Comparison of ENCODE assay signal across 8 mouse cellular contexts in genomic region chr11:98804605-98805004, GRCm38 (mm10). TPM values are rescaled to one million over a fixed set of nuclear protein-coding genes. Genes with fewer than 3 reads are reported as not detected.
DNase-seq lines count a peak whose midpoint lies in the region; ATAC-seq lines count a peak whose summit lies in the region.

Casc3 (plus strand) TSS chr11:98804905.

- H3K9me3 ChIP-seq in kidney, embryonic 15.5 days (replicated peaks), result no peaks in the 10 kb centered on the region
- H3K9me3 ChIP-seq in intestine, embryonic 14.5 days (ENCODE audit: control insufficient read depth, low read length), result no peaks in the 10 kb centered on the region

- peaks cover 91% of the 10 kb centered on the region for H3K36me3 ChIP-seq in kidney, embryonic 15.5 days
- peaks cover 88% of the 10 kb centered on the region for H3K36me3 ChIP-seq in intestine, embryonic 14.5 days (ENCODE audit: control insufficient read depth, insufficient read depth, low read length)

- no peak within 1 kb of the TSS for H3K9ac ChIP-seq in kidney, embryonic 15.5 days
- H3K9ac ChIP-seq in intestine, embryonic 14.5 days (ENCODE audit: low read length), result no peak within 1 kb of the TSS

- no peaks in the 10 kb centered on the region for H3K27me3 ChIP-seq in kidney, embryonic 15.5 days
- no peaks in the 10 kb centered on the region for H3K27me3 ChIP-seq in intestine, embryonic 14.5 days (replicated peaks; ENCODE audit: control insufficient read depth, insufficient read depth, low read length)

- ATAC-seq in kidney, embryonic 15.5 days (replicated peaks; ENCODE audit: low FRiP score), result no peak
- ATAC-seq in intestine, embryonic 14.5 days (replicated peaks; ENCODE audit: low FRiP score, low TSS enrichment, low read depth), result no peak
- no peak for ATAC-seq in megakaryocyte progenitor cell, adult 5-6 weeks (replicated peaks; ENCODE audit: poor library complexity)

- no peak within 1 kb of the TSS for H3K4me3 ChIP-seq in kidney, embryonic 15.5 days (replicated peaks)
- H3K4me3 ChIP-seq in intestine, embryonic 14.5 days (ENCODE audit: low read depth, low read length), result no peak within 1 kb of the TSS

- no peak within 1 kb of the TSS for H3K4me2 ChIP-seq in kidney, embryonic 15.5 days
- no peak within 1 kb of the TSS for H3K4me2 ChIP-seq in intestine, embryonic 14.5 days (ENCODE audit: low read length)

- H3K4me1 ChIP-seq in kidney, embryonic 15.5 days, result 0 out of 2 replicates have a peak, but pooled peaks cover 17% of the 10 kb centered on the region
- peaks cover 8% of the 10 kb centered on the region; the same call in 1 of the 2 replicates for H3K4me1 ChIP-seq in intestine, embryonic 14.5 days (replicated peaks; ENCODE audit: control insufficient read depth, insufficient read depth, low read length)

- 89% methylated on average over 5 of the region's 5 CpGs for WGBS in kidney, embryonic 15.5 days
- whole genome bisulfite sequencing in intestine, embryonic 14.5 days, result 96% methylated on average over 5 of the region's 5 CpGs

- intact Hi-C loops in gastrocnemius, postnatal 14 days (cut with DNase I; ENCODE audit: low total_unique reads), result no loop called here

- no peak for DNase-seq in kidney, adult 11 months
- DNase-seq in adrenal gland, postnatal 14 days, result no peak
- DNase-seq in gastrocnemius, postnatal 14 days, result no peak
- DNase-seq in intestine, embryonic 14.5 days (ENCODE audit: low spot score), result no peak
- no peak for DNase-seq in right cerebral cortex, adult 18-20 months
- no peak for DNase-seq in thymus, postnatal 36 days

- no peak within 1 kb of the TSS for H3K27ac ChIP-seq in kidney, embryonic 15.5 days
- H3K27ac ChIP-seq in intestine, embryonic 14.5 days (ENCODE audit: low read depth), result no peak within 1 kb of the TSS

RNA-seq across cellular contexts. Expression of gene Casc3, which starts in this region (rescaled TPM):
- polyA plus RNA-seq in kidney, embryonic 15.5 days (2015; fragmentation: Nextera tagmentation; extraction: Ambion mirVana), result 40.6 and 40.8 TPM in 2 replicates
- total RNA-seq in adrenal gland, postnatal 14 days (2021), result 37.8 and 38.8 TPM in 2 replicates
- 10 to 100 TPM; 20.1 to 21.5 TPM for total RNA-seq in gastrocnemius, postnatal 14 days (2021)
- 34.5 and 37.3 TPM in 2 replicates for polyA plus RNA-seq in intestine, embryonic 14.5 days (2014; fragmentation: Nextera tagmentation; extraction: Ambion mirVana)
- 38.3 and 39.0 TPM in 2 replicates for total RNA-seq in megakaryocyte progenitor cell, adult 5-6 weeks (2015)
- 18.3 and 31.7 TPM in 2 replicates for total RNA-seq in megakaryocyte progenitor cell, adult 5-6 weeks (2017)
